Mouse (Mus musculus): ENCODE data around the gene Cdc42.

DNA sequence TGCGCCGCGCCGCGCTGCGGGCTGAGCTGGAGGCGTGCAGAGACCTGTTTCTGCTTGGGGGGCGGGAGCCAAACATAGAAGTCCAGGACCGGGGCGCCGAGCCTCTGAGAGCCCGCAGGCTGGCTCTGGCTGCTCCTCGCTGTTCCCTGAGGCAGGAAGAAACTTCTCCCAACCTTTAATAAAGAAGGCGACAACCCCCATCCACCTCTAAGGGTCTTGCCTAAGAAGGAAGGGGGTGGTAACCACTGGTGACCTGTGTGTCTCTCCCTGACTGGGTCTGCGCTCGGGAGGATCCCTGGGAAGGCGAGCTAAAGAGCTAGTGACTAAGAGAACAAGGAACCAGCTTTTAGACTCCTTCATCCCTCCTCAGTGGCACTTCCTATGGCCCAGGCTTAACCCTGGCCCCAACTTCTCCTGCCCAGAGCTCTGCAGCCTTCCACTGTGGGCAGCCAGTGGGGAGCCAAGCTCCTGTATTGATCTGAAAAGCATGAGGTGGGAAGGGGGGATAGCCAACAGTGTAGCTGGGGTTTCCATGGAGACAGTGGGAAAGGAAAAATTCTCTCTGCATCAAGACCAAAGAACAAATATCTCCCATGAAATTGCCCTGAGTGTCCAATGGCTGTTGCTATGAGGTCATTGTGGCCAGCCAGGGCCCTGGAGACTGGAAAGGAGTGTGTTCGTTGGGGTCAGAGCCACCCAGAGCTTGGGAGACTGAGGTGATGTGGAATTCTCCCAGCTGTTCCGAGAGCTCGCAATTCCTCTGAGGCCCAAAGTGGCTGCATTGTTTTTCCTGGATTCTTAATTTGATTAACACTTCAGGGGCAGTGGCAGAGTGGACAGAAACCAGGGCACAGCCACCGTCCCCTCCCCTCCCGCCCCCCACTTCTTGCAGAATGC, 79.1 kb downstream of the Cdc42 start:
- no peak for TF ChIP-seq CTCF (IDR thresholded peaks at IDR 0.05; ENCODE audit: low read depth)
- no peak for TF ChIP-seq EP300 (IDR thresholded peaks at IDR 0.05; ENCODE audit: low read depth)

All from liver, embryonic 14.5 days (tissue).